Mouse (Mus musculus) B cell, adult 2 months (primary cell): ENCODE measurements at regions not wholly inside any gene's neighbourhood (a gene's known extent, or its start where the extent isn't known, plus 50 kb on each side); places are given as distances from the start of the nearest gene placed in this dataset.

Source experiments
- DNase-seq, 2 experiments: peaks; one replicate each; pipeline ENCODE4 v3.0.0; 2022

GRCm38 (mm10) chr2:39420696-39421095 lies 194.4 kb upstream of the Ppp6c start:
- no peak for DNase-seq

GRCm38 (mm10) chr2:39400336-39400735 lies 174.1 kb upstream of the Ppp6c start:
- DNase-seq = no peak

- DNase-seq = no peak
Observed at GRCm38 (mm10) chr2:39399523-39399922, 173.3 kb upstream of the Ppp6c start.

GRCm38 (mm10) chr2:39394643-39395042 lies 168.4 kb upstream of the Ppp6c start:
- no peak for DNase-seq

GRCm38 (mm10) chr2:39377264-39377663 lies 151.0 kb upstream of the Ppp6c start:
- DNase-seq = no peak

- DNase-seq = peak; percentile 91 to 93
Observed at GRCm38 (mm10) chr2:39373068-39373779, 147.0 kb upstream of the Ppp6c start.

GRCm38 (mm10) chr2:39344207-39344606 lies 118.0 kb upstream of the Ppp6c start:
- no peak for DNase-seq

GRCm38 (mm10) chr2:39340406-39340805 lies 114.2 kb upstream of the Ppp6c start:
- DNase-seq = no peak

- no peak for DNase-seq
Observed at GRCm38 (mm10) chr2:39338832-39339649, 112.8 kb upstream of the Ppp6c start.

- no peak for DNase-seq
Observed at GRCm38 (mm10) chr2:39337524-39337923, 111.3 kb upstream of the Ppp6c start.

- peak; percentile 21 to 27 for DNase-seq
Observed at GRCm38 (mm10) chr2:39325715-39326493, 99.7 kb upstream of the Ppp6c start.

GRCm38 (mm10) chr2:39325122-39325521 lies 98.9 kb upstream of the Ppp6c start:
- peak in 1 of 2 experiments; percentile 1 for DNase-seq

- DNase-seq = no peak
Observed at GRCm38 (mm10) chr2:39299798-39300382, 73.6 kb upstream of the Ppp6c start.

GRCm38 (mm10) chr2:39299290-39299689 lies 73.0 kb upstream of the Ppp6c start:
- no peak for DNase-seq

- DNase-seq = no peak
Observed at GRCm38 (mm10) chr2:39295435-39295834, 69.2 kb upstream of the Ppp6c start.

GRCm38 (mm10) chr2:39278218-39278617 lies 52.0 kb upstream of the Ppp6c start:
- no peak for DNase-seq
